Mouse (Mus musculus) T-helper 2 cell (primary cell): ENCODE measurements at regions not wholly inside any gene's neighbourhood (a gene's known extent, or its start where the extent isn't known, plus 50 kb on each side); places are given as distances from the start of the nearest gene placed in this dataset.

Experiments used
- in situ Hi-C: fragments of 300-600 bp; cut with MboI, MseI; formaldehyde crosslinking; loops from one replicate; pipeline ENCODE4 v1.15.1; 2025; ENCODE audit warnings: high pct_unique_total_duplicates

DNA sequence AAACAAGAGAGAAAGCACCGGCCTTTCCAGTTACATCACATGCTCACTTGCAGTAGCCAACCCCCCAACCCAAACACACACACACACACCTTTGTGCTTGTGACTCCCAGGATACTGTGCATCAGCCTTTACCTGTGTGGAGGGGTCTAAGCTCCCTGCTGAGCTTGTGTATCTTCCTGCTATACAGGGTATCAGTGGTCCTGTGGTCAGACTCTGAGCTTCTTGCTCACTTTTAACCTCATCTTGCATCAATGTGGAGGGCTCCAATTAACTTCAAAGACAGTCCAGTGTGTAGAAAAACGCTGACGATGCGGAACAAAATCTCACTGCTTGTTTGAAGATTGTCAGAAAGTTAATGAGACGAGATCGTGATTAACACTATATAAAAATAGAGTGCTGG, 71.4 kb upstream of the Gypa start:
- in situ Hi-C loops, result no loop called here

DNA sequence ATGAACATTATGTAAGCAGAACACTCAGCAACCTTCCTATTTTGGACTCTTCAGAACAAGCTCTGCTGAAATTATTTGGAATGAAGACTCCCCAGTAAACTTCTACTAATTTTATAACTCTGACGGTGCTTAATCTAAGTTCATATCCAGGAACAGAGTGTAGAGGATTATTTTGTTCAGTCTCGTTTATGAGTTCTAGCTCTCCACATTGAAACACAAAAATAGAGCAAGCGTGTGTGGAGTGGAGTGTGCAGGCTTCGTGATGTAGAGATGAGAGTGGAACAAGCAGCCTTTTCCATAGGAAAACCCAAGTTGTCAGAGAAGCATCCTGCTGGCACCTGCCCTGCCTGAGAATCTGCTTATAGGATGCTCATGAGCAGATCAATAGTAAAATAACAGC, 77.5 kb upstream of the Gypa start:
- in situ Hi-C loops, result no loop called here

DNA sequence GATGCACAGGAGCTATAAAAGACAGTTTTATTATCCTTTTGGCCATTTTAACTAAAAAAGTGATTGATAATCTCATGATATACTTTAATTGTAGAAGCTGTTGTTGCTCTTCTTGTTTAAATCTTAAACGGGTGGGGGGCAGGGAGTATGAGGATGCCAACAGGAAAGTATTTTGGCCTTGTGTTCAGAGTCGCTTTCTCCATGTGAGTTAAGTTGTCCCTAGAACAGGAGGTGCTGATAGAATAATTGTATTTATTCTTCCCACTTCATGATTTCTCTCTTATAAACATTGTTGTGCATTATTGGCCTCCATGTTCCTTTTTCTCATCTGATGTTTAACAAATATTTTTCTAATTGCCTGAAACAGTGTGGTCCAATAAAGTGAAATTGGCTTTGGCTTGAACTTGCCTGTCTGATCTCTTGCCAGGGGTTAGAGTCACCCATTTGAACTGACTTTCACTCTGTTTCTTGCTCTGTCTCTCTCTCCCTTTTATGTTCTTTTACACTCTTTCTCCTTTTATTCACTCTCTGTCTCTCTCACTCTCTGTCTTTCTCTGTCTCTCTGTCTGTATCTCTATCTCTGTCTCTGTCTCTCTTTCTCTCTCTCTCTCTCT, 93.9 kb upstream of the Gypa start:
- in situ Hi-C loops, result no loop called here

DNA sequence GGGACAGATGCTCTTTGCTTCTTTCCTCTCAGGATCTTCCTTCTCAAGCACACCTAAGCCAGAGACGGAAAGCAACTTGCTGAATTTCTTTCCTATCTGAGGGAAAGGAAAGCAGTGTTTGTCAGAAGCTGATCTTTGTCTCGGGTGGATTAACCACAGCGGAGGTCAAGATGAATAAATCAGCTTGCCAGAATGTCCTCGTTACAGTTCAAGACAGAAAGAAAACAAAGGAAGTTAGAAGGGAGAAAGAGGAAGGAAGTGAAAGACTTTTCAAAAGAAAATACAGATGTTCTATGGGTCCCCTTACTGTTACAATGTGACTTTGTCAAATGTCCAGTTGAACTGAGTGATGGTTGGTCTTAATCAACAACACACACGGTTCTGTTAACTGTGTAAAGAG, 98.6 kb upstream of the Gypa start:
- in situ Hi-C loops, result no loop called here

DNA sequence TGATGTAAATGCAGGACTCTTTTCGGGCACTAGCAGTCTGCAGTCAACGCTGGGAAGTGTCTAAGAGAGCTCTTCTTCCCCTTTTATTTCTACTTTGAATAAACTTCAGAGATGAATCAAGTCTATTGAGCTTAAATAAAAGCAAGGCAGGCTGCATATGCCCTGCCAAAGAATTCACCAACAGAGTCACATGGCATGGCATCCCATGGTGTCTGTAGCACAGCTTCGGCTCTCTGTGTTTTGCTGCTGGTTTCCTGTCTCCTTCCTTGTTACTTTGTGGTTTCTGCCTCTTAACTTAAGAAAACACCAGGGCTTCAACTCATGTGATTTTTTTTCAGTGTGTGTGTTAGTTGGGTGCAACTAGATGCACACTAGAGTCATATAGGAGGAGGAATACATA, 100.5 kb upstream of the Gypa start:
- in situ Hi-C loops, result no loop called here

DNA sequence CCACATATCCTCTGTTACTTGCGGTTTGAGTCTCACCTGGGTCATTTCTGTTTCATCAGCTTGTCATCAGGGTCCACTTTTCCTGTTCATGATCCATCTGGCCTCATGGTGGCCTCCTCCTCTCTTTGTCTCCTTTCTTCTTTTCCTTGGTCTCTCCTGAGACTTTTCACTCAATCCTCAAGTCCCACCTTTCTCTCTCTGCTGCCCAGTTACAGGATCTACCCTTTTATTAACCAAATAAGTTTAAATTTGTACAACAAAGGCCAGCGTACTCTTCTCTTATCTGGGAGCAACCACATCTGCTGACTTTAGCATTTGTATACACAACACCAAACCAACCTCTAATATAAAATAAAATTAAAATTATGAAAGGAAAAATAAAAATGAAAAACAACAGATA, 124.4 kb upstream of the Gypa start:
- in situ Hi-C loops, result no loop called here

DNA sequence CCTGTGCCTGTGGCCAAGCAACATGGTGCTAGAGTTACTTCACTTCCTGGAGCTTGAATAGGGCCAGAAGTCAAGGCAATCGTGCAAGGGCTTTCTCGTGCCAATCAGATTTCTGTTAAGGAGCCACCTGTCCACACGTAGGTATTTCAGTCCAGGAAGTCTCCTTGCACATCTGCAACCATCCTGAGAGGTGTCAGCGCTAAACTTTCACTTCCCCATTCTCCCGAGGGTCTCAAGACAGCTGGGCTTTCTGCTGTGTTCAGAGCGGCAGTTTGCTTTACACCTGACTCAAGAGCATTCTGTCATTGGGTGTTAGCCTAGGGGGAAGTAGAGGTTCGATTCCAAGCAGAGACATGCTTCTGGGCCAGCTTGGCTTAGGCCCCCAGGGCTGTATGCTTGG, 129.5 kb upstream of the Gypa start:
- in situ Hi-C loops, result no loop called here

DNA sequence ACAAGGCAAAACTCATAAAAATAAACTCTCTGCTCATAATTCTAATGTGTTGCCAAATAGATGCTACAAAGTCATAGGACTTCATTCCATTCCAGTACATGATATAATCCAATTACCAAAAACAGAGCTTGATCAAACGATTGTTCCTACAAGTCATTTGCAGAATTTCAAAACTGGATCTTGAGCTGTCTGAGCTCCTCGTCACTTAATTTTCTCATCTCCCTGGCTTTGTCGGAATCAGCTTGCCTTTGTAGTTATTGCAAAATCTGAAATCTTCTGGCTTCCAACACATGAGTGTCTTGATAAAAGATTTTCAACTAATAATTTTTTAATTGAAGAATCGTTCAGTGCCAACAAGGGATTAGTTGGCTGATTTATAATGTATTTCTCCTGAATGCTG, 150.3 kb upstream of the Gypa start:
- in situ Hi-C loops, result no loop called here

DNA sequence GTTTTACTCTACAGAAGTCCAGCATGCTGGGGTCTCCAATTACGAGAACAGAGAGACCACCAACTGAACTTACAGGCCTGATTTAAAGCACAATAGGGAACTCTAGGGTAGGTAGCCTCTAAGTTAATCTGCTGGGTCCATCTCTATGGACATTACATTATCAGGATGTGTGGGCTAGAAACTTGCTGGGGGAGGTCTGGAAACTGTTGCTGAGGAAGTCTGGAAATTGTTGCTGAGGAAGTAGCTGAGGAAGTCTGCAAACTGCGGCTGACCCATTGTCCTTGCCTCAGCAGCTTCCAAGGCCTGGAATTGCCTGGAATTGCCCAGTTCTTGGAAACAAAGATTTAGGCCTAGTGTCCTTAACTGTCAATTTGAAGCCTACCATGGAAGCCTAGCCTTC, 155.7 kb upstream of the Gypa start:
- in situ Hi-C loops, result no loop called here

DNA sequence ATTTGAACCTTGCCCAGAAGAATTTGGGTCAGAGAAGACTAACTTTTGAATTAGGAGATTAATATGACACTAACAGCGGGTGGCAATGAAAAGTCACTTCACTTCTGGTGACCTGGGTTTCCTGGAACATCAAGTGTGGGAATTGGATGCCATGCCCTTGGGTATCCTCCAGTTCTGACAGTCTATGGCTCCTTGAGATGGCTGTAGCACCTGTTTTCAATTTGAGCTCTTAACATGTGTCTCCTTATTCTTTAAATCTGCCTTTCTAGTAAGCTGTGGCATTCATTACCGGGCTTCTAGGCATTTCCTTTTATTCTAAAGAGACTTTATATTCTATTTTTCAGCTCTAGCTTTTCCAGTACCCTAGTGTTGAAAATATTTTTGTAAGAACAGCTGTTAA, 164.9 kb upstream of the Gypa start:
- in situ Hi-C loops, result no loop called here

DNA sequence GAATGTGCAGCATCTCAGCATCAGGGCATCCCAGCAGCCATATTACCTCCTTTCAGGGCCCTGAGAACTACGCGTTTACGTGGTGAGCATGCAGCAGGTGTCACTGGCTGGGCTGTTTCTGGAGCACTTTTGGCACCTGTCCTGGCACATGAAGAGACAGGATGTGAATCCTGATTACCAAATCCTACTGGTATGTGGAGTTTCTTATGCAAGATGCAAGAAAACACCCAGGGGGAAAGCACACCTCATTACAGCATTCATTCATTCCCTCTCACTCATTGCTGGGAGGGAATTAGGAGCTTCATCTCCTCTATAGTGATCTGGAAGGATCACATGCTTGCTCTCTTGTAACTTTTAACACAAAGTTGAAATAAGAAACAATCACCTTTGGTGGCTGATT, 167.7 kb upstream of the Gypa start:
- in situ Hi-C loops, result no loop called here

DNA sequence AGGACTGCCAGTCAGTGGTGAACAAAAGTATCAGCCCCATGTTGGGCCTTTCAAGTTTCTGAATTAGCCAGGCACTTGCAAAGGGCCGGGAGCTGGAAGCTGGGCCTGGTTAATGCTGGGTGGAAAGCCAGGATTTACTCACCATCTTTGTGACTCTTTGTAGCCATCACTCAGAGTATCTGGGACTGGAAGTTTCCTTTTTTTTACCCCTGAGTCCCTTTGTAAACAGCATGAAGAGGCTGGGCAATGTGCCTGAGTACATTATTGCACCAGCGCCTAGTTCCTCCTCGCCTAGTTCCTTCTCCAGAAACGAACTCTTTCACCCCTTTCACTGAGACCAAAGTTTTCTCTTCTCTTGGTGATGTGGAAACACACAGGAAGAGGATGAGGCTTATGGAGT, 168.4 kb upstream of the Gypa start:
- in situ Hi-C loops, result no loop called here

DNA sequence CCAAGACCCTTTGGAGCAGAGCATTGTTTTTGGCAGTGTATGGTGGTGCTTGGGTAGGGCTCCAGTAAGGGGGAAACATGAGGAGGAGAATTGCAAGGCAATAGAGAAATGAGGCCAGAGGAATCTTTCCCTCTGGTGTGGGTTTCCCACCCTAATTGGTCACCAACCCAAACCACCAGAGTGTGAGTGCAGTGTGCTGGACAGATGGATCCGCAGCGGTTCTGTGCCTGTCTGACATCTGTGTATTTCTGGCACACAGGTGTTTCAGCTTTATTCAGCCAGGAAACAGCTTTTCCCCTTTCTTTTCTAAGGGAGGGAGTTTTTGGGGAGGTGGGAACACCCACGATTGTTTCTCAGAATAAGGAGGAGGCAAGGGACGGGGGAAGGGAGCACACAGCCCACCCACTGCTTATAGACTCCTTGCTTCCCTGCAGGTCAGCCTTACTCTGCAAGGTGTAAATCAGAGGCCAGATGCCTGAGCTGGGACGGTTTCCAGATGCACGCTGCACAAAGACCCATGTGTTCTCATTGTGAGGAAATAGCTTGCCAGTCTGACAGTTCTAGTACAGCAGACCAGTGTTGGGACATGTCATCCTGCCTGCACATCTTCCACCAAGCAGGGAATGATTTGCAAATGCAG, 175.2 kb upstream of the Gypa start:
- in situ Hi-C loops, result no loop called here

DNA sequence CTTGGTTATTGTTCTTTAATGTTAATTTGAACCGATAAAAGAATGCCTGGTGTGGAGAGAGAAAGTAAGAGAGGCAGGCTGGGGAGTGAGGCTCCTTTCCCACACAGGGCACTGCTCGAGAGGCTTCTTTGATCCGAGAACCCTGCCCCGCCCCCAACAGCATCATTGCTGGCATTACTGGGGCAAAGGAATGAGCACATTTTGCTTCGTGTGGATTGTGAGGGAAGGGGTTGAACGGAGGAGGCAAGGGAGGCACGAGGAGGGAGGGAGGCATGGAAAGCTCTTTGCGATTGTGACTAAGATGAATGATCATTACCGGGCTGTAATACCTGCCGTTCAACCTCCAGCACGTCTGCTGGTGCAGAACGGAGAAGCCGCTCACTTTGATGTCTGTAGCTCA, 178.2 kb upstream of the Gypa start:
- in situ Hi-C loops, result no loop called here

DNA sequence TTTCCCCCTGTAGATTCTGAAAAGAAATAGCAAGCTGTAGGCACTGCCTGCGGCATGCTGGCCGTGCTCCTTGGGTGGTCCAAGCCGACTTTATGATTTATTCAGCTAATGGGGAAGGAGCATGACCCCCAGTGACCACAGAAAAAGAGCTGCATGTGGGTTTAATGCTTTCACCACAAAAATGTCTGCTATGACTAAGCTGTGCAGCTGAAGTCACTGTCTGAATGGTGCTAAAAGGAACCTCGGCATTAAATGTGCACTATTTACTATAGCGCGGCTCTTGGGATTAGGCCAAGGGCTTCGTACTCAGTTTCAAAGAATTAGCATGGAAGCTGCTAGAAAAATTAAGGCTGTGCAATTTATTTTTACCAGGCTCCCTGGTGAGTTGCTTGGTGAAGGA, 178.8 kb upstream of the Gypa start:
- in situ Hi-C loops, result no loop called here

DNA sequence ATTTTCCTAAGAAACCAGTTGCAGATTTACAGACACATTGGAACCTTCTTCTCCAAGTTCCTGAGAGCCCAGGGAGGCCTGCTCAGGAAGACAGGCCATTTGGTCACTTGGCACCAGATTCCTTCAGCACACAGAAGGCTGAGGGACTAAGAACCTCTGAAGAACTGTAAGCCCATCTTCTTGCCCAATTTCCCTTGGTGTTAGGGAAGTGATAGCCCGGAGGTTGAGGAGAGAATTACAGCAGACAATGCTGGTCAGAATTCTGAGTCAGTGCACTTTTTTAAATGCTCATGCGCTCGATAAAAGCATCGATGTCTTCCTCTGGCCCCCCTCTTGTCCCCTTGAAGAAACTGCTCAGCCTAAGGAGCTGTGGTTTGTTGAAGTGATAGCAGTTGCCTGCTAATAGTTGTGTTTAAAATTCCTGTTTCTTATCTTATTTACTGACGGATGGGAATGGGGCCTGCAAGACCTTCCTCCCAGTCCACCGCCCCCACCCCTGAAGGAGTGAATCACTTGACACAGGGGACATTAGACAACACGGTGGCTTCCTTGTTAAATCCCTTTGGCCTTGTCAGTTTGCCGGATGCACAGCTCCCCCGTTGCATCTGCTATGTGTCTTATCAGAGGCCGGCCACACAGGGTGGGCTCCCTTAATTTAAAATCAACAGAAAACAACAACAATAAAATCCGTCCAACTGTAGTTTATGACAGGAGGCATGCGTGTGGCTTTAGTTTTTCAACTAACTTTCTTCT, 179.5 kb upstream of the Gypa start:
- in situ Hi-C loops, result no loop called here

DNA sequence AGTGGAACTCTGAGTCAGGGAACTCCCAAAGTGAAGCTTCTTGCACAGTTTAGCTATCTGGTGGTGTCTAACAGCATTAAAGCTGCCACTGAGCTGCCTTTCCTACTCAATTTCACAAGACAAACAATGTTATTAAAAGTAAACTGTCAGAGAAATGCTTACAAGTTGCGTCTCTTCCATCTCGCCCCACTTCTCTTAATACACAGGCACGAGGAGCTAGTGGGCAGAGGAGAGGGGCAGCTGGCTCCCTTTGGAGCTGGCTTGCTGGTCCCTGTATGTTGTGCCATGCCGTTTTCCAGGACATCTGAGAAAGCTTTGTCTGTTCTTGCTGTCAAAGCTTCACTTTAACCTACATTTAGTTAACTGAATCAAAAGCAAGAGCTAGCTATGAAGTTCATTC, 185.8 kb upstream of the Gypa start:
- in situ Hi-C loops, result no loop called here

DNA sequence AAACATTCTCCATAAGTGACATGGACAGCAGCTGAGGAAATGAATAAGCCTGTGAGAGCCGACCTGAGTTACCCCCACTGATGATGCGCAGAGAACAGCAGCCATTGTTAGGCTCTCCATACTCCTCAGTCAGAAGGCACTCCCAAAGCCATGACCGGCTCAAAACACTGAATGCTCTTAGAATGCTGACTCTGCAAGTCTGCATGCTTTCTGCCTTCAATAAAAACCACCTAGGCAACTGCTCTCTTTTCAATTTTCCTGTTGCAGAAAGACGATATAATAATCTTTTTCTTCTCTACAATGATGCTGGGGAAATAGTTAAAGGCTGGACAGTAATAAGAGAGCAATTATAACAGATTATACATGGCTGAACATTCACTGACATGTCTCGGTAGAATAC, 195.0 kb upstream of the Gypa start:
- in situ Hi-C loops, result no loop called here

DNA sequence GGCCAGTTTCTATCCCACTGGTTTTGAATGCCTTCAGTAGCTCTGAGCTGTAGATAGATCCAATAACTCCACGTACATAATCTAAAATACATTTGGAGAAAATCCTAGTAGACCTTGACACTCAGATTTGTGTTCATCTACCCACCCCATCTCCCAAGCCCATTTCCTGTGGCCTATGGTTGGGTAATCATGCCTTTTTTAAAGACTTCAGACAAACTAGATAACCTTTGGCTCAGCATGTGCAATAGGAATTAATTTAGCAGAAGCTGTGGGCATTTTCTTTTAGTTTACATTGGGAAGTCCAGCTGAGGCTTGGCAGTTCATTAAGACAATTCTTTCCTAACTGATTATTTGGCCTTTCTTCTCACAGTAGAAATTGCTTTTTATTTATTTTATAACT, 203.3 kb upstream of the Gypa start:
- in situ Hi-C loops, result no loop called here

DNA sequence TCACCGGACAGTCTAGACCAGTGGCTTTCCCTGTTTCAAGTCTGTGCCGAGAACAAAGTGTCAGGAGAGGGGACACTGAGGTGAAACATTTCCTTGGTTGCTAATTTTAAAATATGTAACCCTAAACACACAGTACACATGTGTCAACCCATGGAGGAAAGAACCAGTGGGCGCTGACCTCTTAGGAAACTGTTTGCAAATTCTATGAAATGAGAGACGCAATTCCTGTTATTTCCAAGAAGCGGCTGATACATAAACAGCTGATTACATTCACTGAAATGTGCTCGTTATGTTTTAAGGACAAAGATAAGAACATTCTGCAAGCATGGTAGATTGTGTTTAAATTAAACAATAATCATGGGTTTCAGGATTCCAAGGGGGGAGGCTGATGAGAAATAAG, 204.3 kb upstream of the Gypa start:
- in situ Hi-C loops, result no loop called here

DNA sequence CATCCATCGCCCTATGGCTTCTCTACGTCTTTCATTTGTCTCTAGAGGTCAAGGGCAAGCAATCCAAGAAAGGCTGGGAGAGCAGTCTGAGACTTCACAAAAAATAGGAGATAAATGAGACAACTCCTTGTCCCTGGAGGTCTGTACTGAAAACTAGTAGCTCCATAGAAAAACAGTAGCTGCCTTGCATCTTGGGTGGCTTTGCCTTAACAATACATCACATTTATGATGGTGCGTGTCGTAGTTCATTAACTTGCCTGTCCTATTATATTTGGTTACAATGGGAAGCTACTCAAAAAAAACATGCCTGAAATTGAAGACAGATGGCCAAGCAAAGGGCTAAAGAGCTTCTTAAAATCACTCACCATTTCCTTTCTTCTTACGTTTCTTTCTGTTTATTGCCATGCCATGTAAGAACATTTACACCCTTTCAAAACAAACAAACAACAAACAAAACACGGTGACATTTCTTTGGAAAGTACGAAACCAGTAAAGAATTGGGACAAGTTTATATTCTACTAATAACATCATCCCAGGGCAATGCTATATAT, 211.2 kb upstream of the Hhip start:
- in situ Hi-C loops, result no loop called here

DNA sequence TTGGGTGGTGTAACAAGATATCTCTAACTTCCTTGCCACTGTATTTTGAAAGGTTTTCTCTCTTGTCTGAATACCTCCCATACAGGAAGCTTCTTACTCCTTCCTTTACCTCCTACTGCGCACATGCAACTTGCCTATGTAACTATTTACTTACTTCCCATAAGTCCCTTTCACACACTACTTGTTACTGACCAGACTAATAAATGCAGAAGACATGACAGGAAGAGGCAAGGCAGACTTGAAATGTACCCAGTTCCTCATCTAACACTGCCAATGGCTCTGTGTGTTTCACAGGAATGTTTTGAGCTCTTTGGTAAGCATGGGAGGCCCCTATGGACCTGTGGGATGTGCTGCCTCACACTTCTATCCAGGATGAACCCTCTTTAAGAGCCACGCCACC, 207.1 kb upstream of the Hhip start:
- in situ Hi-C loops, result no loop called here

DNA sequence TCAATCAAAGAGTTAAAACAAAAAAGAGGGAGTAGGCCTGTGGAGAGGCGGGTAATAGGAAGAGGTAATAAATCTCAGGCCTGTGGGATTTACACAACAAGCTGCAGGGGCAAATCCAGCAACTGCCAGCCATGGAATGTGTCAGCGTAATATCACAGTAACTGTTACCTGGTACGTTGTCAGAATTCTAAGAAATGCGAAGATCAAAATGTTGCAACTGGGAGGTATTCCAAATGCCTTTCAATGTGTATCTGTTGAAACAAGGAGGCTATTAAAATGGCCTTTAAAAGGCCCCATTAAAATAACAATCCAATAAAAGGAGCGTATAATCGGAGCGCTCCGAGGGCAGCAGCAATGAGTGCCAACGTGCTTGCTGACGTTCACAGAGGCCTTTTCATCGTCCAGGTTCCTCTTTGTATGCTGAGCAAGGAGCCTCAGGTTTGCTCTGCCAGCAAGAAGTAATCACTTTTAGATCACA, 205.7 kb upstream of the Hhip start:
- in situ Hi-C loops, result no loop called here
